Mouse (Mus musculus): ENCODE data around the gene Cyp2c68.
"Not testable (repeated sequence)": the region's sequence is repeated elsewhere in the genome, so short reads cannot be mapped to it uniquely, and the experiment has no call there.

DNA sequence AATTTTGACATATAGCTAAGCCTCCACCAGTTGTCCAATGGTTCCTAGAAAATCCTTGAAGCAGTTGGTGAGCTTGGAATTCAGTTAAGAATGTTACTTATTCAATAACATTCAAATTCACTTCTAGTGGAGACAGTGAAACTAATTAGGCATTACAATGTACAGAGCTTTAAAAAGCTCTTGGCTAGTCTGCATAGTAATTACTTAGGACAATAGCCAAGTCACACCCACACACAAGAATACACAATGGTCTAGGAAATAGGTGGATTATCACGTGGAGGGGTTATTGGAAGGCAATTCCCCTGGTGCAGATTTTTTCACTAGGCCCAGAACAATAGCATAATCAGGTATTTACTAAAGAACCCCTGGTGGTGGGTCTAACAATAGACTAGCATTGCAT lies 3.5 kb upstream of the Cyp2c68 start:
- TF ChIP-seq CTCF (IDR thresholded peaks at IDR 0.05; ENCODE audit: borderline replicate concordance, insufficient read depth, low read depth, low read length); POLR2A (IDR thresholded peaks at IDR 0.05; ENCODE audit: borderline replicate concordance, insufficient read depth, low read length): not testable (repeated sequence)
